Mouse (Mus musculus) brain, embryonic 14.5 days (tissue): Measurements from ENCODE around the gene Atp8b4. TPM values are rescaled to one million over a fixed set of nuclear protein-coding genes. Genes with fewer than 3 reads are reported as not detected.
A peak's percentile ranks its signal among the peaks of the same experiment; 100 is the strongest.
"Not testable (repeated sequence)": the region's sequence is repeated elsewhere in the genome, so short reads cannot be mapped to it uniquely, and the experiment has no call there.

Experiments
- DNase-seq: peaks from one replicate; pipeline ENCODE4 v3.0.0-alpha.2; 2011; ENCODE audit warnings: low read depth
- CTCF ChIP-seq: fragments of 200-500 bp; IDR thresholded peaks from 2 replicates; pipeline ENCODE4 v1.5.1; 2012; ENCODE audit warnings: inconsistent platforms, mild to moderate bottlenecking, moderate library complexity, borderline replicate concordance; ENCODE audit not compliant: insufficient read depth, insufficient read length; ENCODE audit errors: extremely low read depth
- POLR2A ChIP-seq: fragments of 200-500 bp; IDR thresholded peaks from 2 replicates; pipeline ENCODE4 v1.6.1; 2012; ENCODE audit warnings: mild to moderate bottlenecking, inconsistent platforms, borderline replicate concordance; ENCODE audit not compliant: poor library complexity, insufficient read depth, insufficient read length, severe bottlenecking; ENCODE audit errors: extremely low read depth
- polyA plus RNA-seq: library from polyadenylated mRNA; depleted of rRNA; stranded (reverse); fragments of >200 nt; gene quantifications from 2 replicates; pipeline ENCODE4 v1.2.3, GENCODE M21; 2012

Atp8b4 gene
- polyA plus RNA-seq, 1 experiment: 0.08 TPM

DNA sequence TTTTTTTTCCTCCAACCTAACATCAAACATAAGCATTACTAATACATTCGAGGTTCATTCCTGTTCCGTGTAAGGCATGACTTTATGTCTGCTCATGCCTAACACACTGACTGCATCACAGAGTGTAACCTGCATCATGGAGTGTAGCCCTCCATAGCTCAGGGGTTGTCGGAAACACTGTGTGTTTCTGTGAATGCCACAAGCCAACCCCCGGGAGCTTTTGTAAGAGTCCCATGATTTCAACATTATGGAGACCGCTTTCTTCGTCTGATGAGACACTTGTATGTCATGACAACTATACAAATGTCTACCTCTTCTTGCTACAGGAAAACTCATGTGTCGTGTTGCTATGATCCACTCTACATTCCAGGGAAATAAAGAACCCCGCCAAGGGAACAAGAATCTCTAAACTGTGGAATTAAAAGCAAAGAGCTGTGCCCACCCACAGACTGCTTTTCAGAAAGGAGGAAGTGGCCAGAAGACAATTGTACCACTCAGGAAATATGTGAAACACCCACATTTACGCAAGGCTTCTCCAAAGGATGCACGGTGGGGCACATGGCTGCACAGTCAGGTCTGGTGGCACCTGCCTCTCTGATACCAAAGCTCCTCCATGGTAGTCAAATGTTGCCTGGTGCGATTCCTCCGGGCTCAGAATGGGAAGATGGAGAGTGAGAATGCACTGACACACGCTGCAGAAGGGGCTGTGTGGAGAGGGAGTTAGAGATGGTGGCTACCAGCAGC is 33.9 kb downstream of the Atp8b4 start:
- no peak for DNase-seq
- TF ChIP-seq POLR2A (no peak), CTCF (no peak)

- TF ChIP-seq CTCF: no peak
- TF ChIP-seq POLR2A: no peak
These were observed 41.8 kb downstream of the Atp8b4 start for GRCm38 (mm10) chr2:126458661-126459060.

DNA sequence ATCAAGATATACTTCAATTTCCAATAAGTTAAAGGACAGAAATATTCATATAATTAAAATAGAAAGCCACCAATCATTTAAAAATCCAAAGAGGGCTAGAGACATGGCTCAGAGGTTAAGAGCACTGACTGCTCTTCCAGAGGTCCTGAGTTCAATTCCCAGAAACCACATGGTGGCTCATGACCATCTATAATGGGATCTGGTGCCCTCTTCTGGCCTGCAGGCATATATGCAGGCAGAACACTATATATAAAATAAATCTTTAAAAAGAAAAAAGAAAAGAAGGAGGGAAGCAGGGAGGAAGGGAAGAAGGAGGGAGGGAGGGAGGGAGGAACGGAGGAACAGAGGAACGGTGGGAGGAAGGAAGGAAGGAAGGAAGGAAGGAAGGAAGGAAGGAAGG is 42.7 kb downstream of the Atp8b4 start:
- not testable (repeated sequence) for DNase-seq

More at GRCm38 (mm10) chr2:126458661-126459060, 41.8 kb downstream of the Atp8b4 start:
- DNase-seq: no peak

- TF ChIP-seq POLR2A (no peak), CTCF (no peak)
- no peak for DNase-seq
These were observed 49.6 kb downstream of the Atp8b4 start for GRCm38 (mm10) chr2:126450937-126451302.

DNA sequence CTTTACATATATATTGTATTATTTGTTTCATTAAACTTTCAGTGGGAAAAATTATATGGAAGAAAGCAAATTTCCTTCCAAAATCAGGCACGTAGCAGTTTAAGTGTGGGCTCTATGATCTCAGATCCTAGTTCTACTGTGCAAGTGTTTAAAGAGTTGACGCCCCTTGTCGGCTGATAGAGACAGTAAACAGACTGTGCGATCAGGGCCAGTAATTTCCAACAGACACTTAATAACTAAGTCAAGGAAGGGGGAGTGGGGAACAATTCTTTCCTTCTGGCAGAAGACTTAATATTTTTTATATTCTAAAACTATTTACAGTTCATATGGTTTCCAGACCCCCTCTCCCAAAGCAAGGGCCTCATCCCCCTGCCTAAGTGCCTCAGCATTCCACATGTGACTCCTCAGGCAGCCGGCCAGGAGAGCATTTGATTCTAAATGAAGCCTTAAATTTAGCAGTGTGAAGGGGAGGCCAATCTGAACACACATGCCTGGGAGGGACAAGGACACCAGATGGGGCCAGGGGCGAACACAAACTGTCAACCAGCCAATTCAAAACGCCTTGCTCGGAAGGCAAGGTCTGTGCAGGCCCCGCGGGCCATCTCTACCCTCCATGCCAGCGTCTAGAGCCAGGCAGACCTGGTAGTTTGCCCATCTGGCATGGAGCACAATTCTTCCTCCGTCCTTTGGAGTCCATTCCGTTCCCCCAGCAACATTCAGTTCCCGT is 50.1 kb downstream of the Atp8b4 start:
- peak; percentile 92 for DNase-seq
- no peak for TF ChIP-seq CTCF

DNA sequence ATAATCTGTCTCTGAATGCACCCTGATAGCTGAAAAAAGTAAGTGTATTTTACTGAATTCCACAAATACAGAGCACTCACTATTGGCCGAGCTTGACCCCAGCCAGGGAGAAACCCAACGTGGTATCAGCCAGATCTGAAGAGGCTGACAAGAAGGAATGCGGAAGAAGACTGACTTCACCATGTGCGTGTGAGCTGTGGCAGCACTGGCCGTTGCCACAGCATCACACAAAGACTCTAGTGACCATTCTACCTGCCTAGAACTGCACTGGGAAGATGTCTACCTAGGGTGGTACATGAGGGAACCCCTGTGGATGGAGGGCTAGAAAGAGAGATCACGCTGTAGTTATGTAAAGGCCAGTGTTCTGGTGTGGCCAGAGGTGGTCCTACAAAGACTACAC is 55.4 kb downstream of the Atp8b4 start:
- DNase-seq: no peak
- no peak for TF ChIP-seq CTCF
- no peak for TF ChIP-seq POLR2A

GRCm38 (mm10) chr2:126441586-126441985 is 58.9 kb downstream of the Atp8b4 start:
- TF ChIP-seq POLR2A (no peak), CTCF (no peak)
- DNase-seq: no peak

DNA sequence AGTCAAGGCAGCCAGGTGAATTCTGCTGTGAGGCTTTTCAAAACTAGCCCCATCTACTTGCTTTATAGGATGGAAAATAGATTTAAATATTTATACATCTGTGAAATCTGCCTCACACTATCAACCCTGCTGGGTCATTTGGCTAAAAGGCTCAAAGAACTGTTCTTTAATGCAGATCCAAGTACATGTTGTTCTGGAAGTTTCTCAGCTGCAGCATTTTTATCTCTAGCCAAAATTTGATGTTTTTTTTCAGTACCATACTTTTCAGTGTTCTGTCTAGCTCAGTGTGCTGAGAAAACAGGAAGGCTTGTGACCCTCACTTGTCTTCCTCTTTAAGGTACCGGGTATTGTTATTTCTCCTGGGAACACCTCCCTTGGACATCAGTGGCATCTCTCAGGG is 65.8 kb downstream of the Atp8b4 start:
- no peak for DNase-seq
- TF ChIP-seq CTCF: no peak
- TF ChIP-seq POLR2A: no peak

- no peak for TF ChIP-seq POLR2A
- TF ChIP-seq CTCF: no peak
- no peak for DNase-seq
These were observed 66.2 kb downstream of the Atp8b4 start for GRCm38 (mm10) chr2:126434305-126434704.

GRCm38 (mm10) chr2:126432481-126433066 is 67.9 kb downstream of the Atp8b4 start:
- peak; percentile 68 for DNase-seq
- TF ChIP-seq CTCF (no peak), POLR2A (no peak)

DNA sequence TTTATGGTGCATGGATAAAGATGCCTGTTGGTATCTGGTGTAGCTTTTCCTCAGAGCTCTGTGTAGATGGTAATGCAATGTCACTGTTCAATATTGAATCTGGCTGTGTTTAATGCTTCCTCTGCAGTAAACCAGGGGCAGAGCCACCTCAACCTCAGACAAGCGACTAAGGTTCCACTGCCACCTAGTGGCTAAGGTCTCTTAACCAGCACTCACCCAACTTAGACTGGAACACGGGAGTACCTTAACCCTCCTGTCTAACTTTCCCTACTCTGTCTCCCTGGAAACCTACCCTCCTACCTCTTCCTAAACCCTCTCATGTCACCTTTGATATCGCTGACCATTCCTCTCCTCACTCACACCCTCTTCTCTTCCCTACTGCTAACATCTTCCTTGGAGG is 71.2 kb downstream of the Atp8b4 start:
- TF ChIP-seq POLR2A: no peak
- peak; percentile 76; the same call in 1 of the 2 replicates for TF ChIP-seq CTCF

GRCm38 (mm10) chr2:126425223-126425622 is 75.3 kb downstream of the Atp8b4 start:
- TF ChIP-seq POLR2A (no peak), CTCF (no peak)
- DNase-seq: peak; percentile 32

More for the DNA sequence above, 71.2 kb downstream of the Atp8b4 start:
- peak; percentile 85 for DNase-seq

GRCm38 (mm10) chr2:126424714-126425113 is 75.8 kb downstream of the Atp8b4 start:
- peak; percentile 79 for DNase-seq
- TF ChIP-seq CTCF (no peak), POLR2A (no peak)
